Mouse (Mus musculus) megakaryocyte, embryonic 14.5 days (primary cell): ENCODE data around the gene Ubr7.

Source experiments
- FLI1 ChIP-seq: IDR thresholded peaks from 2 replicates; pipeline ENCODE4 v1.6.1; 2012; ENCODE audit warnings: low read length, inconsistent platforms, mixed read lengths
- GATA1 ChIP-seq: IDR thresholded peaks from 3 replicates; pipeline ENCODE4 v1.6.1; 2012; ENCODE audit warnings: mixed read lengths, low read length, inconsistent platforms, borderline replicate concordance

DNA sequence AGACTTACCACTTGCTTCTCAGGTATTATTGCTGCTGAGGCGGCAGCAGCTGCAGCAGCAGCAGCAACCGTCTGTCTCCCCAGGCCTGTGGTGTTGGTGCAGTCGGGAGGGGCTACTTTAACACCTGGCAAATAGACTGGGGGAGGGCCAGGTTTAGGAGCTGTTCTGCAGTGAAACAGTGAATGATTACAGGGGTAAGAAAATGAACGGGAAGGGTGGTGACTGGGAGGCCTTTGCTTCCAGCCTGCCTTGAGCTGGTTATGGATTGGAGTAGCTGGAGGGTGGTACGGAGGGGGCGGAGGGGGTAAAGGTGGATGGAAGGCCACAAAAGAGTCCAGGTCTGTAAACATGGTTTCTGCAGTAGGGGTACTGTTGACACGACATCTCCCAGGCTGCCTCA is 30.2 kb downstream of the Ubr7 start:
- no peak for TF ChIP-seq GATA1
- TF ChIP-seq FLI1 = no peak
